Mouse (Mus musculus): ENCODE data around the gene Epha8.

Gene Epha8

GRCm38 (mm10) chr4:136956751-136957446 lies at the start of gene Epha8:
Gene Epha8, minus strand, starts transcription at chr4:136956816.
- in situ Hi-C loops (cut with MboI, MseI), result no loop called here

- in situ Hi-C loops (cut with MboI, MseI), result no loop called here
Observed at GRCm38 (mm10) chr4:137001825-137002224, 45.2 kb upstream of the Epha8 start.

GRCm38 (mm10) chr4:137001020-137001419 lies 44.4 kb upstream of the Epha8 start:
- in situ Hi-C loops (cut with MboI, MseI), result no loop called here

GRCm38 (mm10) chr4:136998371-136998770 lies 41.8 kb upstream of the Epha8 start:
- in situ Hi-C loops (cut with MboI, MseI), result no loop called here

GRCm38 (mm10) chr4:136997723-136998345 lies 41.2 kb upstream of the Epha8 start:
- in situ Hi-C loops (cut with MboI, MseI), result no loop called here

- in situ Hi-C loops (cut with MboI, MseI), result no loop called here
Observed at GRCm38 (mm10) chr4:136996933-136997332, 40.3 kb upstream of the Epha8 start.

GRCm38 (mm10) chr4:136995361-136995760 lies 38.7 kb upstream of the Epha8 start:
- in situ Hi-C loops (cut with MboI, MseI), result no loop called here

- in situ Hi-C loops (cut with MboI, MseI), result no loop called here
Observed at GRCm38 (mm10) chr4:136981993-136982695, 25.5 kb upstream of the Epha8 start.

GRCm38 (mm10) chr4:136981347-136981746 lies 24.7 kb upstream of the Epha8 start:
- in situ Hi-C loops (cut with MboI, MseI), result no loop called here

GRCm38 (mm10) chr4:136980921-136981320 lies 24.3 kb upstream of the Epha8 start:
- in situ Hi-C loops (cut with MboI, MseI), result no loop called here

- in situ Hi-C loops (cut with MboI, MseI), result no loop called here
Observed at GRCm38 (mm10) chr4:136977244-136977643, 20.6 kb upstream of the Epha8 start.

- in situ Hi-C loops (cut with MboI, MseI), result no loop called here
Observed at GRCm38 (mm10) chr4:136970939-136971338, 14.3 kb upstream of the Epha8 start.

GRCm38 (mm10) chr4:136969503-136970276 lies 13.1 kb upstream of the Epha8 start:
- in situ Hi-C loops (cut with MboI, MseI), result no loop called here

- in situ Hi-C loops (cut with MboI, MseI), result no loop called here
Observed at GRCm38 (mm10) chr4:136969096-136969495, 12.5 kb upstream of the Epha8 start.

GRCm38 (mm10) chr4:136967511-136967910 lies 10.9 kb upstream of the Epha8 start:
- in situ Hi-C loops (cut with MboI, MseI), result no loop called here

GRCm38 (mm10) chr4:136966493-136967390 lies 10.1 kb upstream of the Epha8 start:
- in situ Hi-C loops (cut with MboI, MseI), result no loop called here

- in situ Hi-C loops (cut with MboI, MseI), result no loop called here
Observed at GRCm38 (mm10) chr4:136964990-136965421, 8.4 kb upstream of the Epha8 start.

- in situ Hi-C loops (cut with MboI, MseI), result no loop called here
Observed at GRCm38 (mm10) chr4:136962447-136962846, 5.8 kb upstream of the Epha8 start.

- in situ Hi-C loops (cut with MboI, MseI), result no loop called here
Observed at GRCm38 (mm10) chr4:136961642-136962285, 5.1 kb upstream of the Epha8 start.

GRCm38 (mm10) chr4:136960581-136960980 lies 4.0 kb upstream of the Epha8 start:
- in situ Hi-C loops (cut with MboI, MseI), result no loop called here

All from T-helper 1 cell (primary cell).